Mouse (Mus musculus) retina, adult 2 months (tissue): ENCODE results near the gene Csrp2.

Experiments
- DNase-seq: peaks from one replicate; pipeline ENCODE4 v3.0.0-alpha.2; 2012; ENCODE audit warnings: low read depth, low spot score

The Csrp2 gene

GRCm38 (mm10) chr10:110919531-110920343 lies at the start of gene Csrp2:
TSS of gene Csrp2 (plus strand) at chr10:110919789.
- peak; percentile 66 for DNase-seq

- no peak for DNase-seq
These were observed 44.7 kb upstream of the Csrp2 start for GRCm38 (mm10) chr10:110874853-110875252.

- DNase-seq, result no peak
These were observed 42.6 kb upstream of the Csrp2 start for GRCm38 (mm10) chr10:110876956-110877355.

GRCm38 (mm10) chr10:110877851-110878250 lies 41.7 kb upstream of the Csrp2 start:
- DNase-seq, result no peak

- no peak for DNase-seq
These were observed 40.9 kb upstream of the Csrp2 start for GRCm38 (mm10) chr10:110878641-110879040.

- DNase-seq, result no peak
These were observed 40.0 kb upstream of the Csrp2 start for GRCm38 (mm10) chr10:110879426-110880066.

- DNase-seq, result no peak
These were observed 38.2 kb upstream of the Csrp2 start for GRCm38 (mm10) chr10:110881346-110881745.

- DNase-seq, result no peak
These were observed 36.9 kb upstream of the Csrp2 start for GRCm38 (mm10) chr10:110882701-110883100.

- no peak for DNase-seq
These were observed 28.8 kb upstream of the Csrp2 start for GRCm38 (mm10) chr10:110890656-110891272.

GRCm38 (mm10) chr10:110899744-110900501 lies 19.7 kb upstream of the Csrp2 start:
- no peak for DNase-seq

- DNase-seq, result no peak
These were observed 15.7 kb upstream of the Csrp2 start for GRCm38 (mm10) chr10:110903862-110904261.

GRCm38 (mm10) chr10:110916666-110917344 lies 2.8 kb upstream of the Csrp2 start:
- DNase-seq, result no peak

- no peak for DNase-seq
These were observed 2.1 kb upstream of the Csrp2 start for GRCm38 (mm10) chr10:110917521-110917920.

- no peak for DNase-seq
These were observed 886 bp upstream of the Csrp2 start for GRCm38 (mm10) chr10:110918414-110919391.

GRCm38 (mm10) chr10:110920368-110920950 lies 870 bp downstream of the Csrp2 start:
- no peak for DNase-seq

GRCm38 (mm10) chr10:110921890-110922289 lies 2.3 kb downstream of the Csrp2 start:
- no peak for DNase-seq

- no peak for DNase-seq
These were observed 3.0 kb downstream of the Csrp2 start for GRCm38 (mm10) chr10:110922612-110923011.

- no peak for DNase-seq
These were observed 7.9 kb downstream of the Csrp2 start for GRCm38 (mm10) chr10:110927491-110927890.

- no peak for DNase-seq
These were observed 10.2 kb downstream of the Csrp2 start for GRCm38 (mm10) chr10:110929756-110930155.
